Mouse (Mus musculus) adrenal gland, postnatal 25 days (tissue): Measurements from ENCODE around the gene Gbgt1. TPM values are rescaled to one million over a fixed set of nuclear protein-coding genes. Genes with fewer than 3 reads are reported as not detected.
A peak's percentile ranks its signal among the peaks of the same experiment; 100 is the strongest.
"Not testable (repeated sequence)": the region's sequence is repeated elsewhere in the genome, so short reads cannot be mapped to it uniquely, and the experiment has no call there.

ENCODE experiments used
- DNase-seq: peaks from one replicate; pipeline ENCODE4 v3.0.0; 2021; ENCODE audit warnings: mixed read lengths
- long read RNA-seq: library from polyadenylated mRNA; stranded (forward); transcript quantifications from one replicate; pipeline ENCODE4 v2.0.0, GENCODE M21; 2021
- total RNA-seq: library from RNA; stranded (reverse); gene quantifications from 2 replicates; pipeline ENCODE4 v1.2.3, GENCODE M21; 2021

Gbgt1 gene
- 2.1 and 3.2 TPM in 2 replicates for total RNA-seq
- long read RNA-seq, partial matches to known transcripts, result 0 of 1 reads
- long read RNA-seq, other reads (novel, unspliced or antisense), result 0 of 1 reads

DNA sequence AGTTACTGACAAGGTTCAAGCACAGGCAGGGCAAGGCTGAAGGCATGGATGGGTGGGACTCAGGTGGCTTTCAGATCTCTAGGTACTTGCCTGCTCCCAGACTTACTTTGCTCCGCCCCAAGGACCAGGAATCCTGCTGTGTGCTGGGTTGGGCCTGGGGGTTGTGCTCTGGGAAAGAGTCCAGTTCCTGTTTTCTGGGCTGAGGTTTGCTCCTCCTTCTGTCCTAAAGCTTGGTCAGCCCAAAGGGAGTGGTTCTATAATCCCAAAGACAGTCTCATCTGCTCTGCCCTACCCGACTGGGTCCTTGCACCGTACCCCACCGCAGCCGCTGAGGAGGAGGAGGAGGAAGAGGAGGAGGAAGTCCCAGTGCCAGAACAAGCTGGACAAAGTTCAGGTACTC is at the start of gene Gbgt1:
Gene Gbgt1, plus strand, starts transcription at position 221 of the 400 bp plus-strand sequence.
- DNase-seq, result no peak

DNA sequence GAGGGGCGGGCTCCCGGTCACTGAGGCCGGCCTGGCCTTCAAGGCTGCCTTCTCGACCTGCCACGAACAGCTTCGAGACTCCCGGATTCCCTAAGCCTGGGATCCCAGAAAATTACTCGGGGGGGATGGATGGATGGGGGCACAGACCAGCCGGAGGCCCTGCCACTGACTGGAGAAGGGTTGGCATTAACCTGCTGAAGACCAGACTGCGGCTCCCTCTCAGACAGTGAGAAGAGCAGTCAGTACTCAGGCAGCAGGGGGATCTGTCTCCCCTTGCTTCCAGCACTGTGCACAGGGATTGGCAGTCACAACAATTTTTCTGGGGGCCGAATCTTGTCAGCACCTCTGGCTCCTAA is 49.4 kb upstream of the Gbgt1 start:
- DNase-seq, result no peak

DNA sequence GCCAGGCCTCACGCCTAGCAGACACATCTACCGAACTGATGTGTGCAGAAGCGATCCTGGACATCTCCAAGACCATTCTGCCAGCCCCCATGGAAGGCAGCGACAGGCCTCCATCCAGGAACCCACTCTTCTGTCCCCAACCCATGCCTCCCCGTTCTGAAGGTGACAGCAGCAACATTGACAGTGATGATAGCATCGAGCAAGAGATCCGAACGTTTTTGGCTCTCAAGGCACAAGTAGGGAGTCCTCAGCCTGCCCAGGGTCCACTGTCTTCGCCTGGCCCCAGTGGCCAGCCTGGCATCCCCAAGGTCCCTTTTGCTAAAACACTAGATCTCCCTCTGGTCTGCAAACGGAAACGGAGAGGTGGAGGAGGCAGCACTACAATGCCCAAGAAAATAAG is 45.0 kb upstream of the Gbgt1 start:
- DNase-seq, result no peak

DNA sequence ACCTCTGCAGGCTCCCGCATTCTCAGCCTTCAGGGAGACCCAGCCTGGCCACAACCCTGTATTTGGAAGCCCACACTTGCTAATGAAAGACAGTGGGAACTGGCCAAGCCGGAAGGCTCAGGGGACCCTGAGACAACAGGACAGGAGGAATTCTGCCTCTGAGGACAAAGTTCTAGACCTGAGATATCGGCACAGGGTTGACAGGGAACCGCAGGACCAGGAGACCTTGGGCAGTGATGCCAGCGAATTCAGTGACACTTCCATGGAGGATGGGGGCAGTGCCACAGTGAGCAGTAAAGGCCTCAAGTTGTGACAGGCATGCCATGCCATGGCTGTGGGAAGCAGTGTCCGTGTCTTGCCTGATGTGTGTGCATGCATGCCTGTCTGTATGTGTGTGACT is 43.2 kb upstream of the Gbgt1 start:
- DNase-seq, result no peak

DNA sequence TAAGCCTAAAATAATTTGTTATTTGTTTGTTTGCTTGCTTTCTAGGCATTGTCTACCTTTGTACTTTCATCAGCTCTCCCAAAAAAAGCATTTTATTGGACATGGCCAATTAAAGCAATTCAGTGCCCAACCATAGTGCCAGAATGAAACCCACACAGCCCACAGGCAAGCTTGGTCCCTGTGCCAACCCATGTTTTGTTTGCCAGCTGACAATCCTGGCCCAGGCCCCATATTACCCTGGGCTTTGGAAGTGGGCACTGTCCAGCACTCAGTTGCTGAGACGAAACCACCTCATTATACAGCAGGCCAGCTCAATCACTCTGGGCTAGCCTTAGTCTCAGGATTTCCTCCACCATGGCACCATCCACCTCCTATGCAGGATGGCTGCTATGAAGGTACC is 40.1 kb upstream of the Gbgt1 start:
- no peak for DNase-seq

DNA sequence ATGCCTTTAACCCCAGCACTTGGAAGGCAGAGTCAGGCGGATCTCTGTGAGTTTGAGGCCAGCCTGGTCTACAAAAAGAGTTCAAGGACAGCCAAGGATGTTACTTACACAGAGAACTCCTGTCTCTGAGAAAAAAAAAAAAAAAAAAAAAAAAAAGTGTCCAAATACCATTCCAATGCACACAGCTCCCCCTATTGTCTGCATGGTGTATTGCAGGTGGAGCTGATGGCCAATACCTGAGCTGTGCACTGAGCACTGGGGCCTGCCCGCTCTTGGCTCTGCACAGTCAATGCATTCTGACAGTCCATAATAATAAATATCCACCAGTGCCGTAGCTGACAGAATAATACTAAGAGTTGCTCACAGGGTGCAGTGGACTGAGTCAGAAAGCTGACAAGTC is 32.8 kb upstream of the Gbgt1 start:
- DNase-seq, result peak; percentile 55

DNA sequence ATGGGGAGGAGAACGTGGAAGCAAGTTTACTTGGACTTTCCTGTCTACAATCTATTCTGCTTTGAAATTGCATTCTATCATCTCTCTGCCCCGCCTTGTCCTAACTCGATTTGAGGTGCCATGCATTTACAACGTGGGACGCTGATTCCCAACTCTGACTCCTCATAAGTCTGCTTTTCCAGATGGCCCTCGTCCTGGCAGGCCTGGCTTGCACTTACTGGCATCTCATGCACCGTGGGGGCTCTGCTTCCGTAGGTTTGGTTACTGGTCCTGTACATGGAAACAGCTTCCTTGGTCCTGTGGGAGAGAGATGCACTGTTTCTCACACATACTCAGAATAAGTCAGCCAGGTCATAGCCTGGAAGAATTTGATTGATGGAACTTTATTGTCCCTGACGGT is 31.8 kb upstream of the Gbgt1 start:
- no peak for DNase-seq

DNA sequence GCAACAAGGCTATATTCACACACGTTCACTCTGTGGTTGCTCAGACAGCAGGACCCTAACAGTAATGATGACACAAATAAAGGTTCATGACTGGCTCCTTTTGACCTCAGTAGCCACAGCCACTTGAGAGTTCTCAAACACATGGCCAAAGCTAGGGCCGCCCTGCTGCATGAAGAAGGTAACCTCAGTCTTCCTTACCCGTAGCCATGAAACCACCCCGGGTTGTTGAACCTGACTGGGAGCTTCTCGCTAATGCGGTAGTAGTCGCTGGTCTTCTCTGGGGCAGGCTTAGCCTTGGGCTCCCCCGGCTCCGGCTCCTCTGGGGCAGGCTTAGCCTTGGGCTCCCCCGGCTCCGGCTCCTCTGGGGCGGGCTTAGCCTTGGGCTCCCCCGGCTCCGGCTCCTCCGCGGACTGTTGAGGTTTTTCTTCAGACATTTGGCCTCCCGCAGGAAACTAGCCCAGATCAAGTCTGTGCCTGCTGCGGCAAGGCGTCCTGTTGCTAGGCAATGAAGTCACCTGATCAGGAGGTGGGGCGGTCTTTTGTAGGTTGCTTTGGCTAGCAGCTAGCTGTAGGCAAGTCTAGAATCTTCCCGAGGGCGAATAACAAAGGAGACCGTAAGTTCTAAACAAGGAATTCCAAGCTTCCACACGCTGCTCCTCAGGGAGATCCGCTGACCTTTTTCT is 30.7 kb upstream of the Gbgt1 start, which contains the start of gene 1700007K13Rik:
Gene 1700007K13Rik, minus strand, starts transcription at position 497 of the 683 bp plus-strand sequence.
- peak; percentile 69 for DNase-seq

DNA sequence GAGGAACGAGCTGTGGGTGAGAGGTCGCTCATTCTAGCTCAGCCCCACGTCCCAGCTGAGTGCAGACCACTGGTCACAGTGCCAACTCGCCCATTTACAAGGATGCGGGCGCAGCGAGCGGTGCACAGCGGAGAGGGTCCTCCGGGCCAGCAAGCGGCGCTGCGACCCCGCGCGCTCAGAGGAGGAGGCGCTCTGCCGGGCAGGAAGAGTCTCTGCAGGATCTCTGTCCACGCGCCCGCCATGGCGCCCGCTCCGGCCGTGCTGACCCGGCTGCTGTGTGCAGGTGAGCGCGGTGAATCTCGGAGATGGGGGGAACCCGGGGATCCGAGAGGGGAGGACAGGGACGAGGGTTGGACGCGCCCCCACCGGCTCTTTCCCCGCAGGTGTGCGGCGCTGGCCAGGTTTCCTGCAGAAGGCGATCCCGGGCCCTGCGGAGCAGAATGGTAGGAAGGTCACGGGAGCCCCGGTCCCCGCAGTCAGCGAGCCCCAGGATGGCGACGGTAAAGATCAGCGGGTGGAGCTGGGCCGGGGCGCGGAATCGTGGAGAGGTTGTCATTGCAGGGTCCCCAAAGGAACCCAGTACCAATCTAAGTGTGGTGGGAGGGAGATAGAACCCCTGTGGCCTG is 28.7 kb upstream of the Gbgt1 start, which contains the start of gene Mrps2:
Gene Mrps2, plus strand, starts transcription at position 207 of the 626 bp plus-strand sequence.
- DNase-seq, result peak; percentile 90

DNA sequence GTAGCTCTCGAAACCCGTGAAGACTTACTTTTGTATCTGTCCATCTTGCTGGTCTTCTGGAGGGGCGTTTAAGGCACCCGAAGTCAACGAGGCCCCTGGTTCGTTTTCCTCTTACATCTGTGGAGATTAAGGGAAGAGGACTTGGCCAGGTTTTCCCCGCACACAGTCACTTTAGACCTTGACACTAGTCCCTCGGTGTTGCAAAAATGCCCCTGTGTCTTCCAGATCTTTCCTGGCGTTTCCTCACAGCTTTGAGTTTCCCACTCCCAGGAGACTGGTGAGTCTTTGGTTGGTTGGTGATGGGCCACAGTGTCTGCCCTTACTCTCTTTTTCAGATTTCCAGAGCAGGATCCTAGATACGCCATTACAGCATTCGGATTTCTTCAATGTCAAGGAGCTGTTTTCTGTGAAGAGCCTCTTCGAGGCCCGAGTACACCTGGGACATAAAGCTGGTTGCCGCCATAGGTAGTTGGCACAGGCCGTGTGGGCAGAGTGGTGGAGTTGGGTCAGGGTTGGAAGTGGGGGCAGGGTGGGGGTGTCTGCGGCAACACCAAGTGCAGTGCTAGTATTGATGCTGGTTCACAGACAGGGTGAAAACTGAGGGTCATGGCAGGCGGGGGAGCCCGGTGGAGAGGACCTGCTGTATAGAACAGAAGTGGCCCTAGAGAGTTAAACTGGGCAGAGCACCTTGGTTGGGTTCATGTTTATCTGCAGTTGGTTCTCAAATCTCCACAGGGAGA is 28.0 kb upstream of the Gbgt1 start:
- DNase-seq, result no peak

DNA sequence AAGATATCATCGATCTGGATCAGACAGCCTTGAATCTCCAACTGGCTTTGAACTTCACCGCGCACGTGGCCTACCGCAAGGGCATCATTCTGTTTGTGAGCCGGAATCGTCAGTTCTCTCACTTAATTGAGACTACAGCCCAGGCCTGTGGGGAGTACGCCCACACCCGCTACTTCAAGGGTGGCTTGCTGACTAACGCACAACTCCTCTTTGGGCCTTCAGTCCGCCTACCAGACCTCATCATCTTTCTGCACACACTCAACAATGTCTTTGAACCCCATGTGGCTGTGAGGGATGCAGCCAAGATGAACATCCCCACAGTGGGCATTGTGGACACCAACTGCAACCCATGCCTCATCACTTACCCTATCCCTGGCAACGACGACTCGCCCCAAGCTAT is 27.2 kb upstream of the Gbgt1 start:
- DNase-seq, result no peak

DNA sequence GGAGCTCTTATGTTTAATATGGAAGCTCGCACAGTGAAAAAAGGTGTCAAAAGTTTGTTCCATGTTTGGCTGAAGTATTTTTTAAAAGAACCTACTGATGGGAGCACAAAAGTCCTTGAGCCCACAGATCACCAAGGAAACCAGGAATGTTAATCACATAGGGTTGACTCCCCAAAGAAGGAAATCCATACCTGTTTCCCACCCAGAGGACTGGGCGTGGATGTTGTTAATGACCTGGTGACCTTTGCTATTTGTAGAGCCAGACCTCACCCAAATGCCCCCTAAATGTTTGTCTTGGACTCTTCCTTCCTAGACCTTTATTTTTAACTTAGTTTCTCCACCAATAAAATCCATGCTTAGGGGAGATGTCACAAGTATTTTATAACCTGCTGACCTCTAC is 26.1 kb upstream of the Gbgt1 start:
- no peak for DNase-seq

DNA sequence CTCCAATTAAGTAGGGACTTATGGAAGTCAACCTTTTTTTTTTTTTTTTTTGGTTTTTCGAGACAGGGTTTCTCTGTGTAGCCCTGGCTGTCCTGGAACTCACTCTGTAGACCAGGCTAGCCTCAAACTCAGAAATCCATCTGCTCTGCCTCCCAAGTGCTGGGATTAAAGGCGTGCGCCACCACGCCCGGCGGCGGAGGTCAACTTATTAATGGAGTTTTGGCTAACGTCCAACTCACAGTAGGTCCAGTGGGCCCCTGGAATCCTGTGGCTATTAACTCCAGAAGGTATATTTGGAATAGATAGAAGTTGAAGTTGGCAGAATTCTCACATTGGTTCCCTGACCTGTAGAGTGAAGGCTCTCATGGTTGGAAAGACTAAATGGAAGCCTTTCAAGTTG is 24.7 kb upstream of the Gbgt1 start:
- DNase-seq, result not testable (repeated sequence)

DNA sequence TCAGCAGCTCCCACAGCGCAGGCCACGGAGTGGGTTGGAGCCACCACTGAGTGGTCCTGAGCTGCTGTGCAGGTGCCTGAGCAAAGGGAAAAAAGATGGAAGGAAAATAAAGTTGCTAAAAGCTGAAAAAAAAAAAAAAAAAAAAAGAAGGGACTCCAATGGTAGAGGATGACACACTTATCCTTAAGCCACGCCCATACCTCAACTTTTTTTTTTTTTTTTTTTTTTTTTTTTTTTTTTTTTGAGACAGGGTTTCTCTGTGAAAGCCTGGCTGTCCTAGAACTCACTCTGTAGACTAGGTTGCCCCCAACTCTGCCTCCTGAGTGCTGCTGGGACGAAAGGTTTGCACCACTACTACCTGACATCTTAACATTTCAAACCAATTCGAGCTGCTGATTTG is 18.7 kb upstream of the Gbgt1 start:
- not testable (repeated sequence) for DNase-seq

DNA sequence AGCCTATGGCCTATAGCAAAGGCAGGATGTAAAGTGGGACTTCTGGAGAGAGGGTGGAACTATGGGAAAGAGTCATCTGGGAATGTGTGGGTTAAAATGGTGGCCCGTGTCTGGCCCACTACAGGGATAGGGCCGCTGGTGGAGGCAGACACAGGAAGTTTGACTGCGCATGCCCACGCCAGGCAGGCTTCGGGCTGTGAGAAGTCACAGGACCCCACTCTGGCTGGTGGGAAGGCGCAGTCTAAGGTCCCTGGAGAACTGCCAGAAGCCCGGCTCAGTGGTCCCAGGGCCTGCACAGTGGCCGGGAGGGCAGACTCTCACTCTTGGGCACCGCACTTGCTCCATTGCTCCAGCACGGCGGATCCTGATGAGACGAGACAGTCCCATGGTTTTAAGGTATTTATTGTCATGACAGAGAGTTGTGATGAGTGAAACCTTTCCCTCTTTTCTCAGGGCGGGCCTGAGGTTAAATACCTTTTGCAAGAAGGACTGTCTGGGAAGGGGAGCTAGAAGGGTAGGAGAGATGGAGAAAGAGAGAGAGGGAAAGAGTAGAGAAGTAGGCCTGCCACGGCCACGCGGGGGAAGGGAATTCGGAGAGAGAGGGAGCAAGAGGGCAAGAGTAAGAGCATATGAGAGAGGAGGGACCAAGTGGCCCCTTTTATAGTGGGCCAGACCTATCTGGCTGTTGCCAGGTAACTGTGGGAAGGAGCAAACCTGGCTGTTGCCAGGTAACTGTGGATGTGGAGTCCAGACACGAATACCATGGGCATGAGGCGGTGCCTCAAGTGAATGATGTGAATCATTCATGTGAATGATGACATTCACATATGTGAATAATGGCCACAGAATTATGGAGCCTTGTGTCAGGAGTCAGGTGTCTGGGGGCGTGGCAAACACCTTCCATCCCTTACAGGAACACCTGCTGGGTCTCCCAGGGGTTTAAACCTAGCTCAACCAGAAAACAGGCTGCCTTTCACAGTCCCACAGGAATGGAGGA is 17.2 kb upstream of the Gbgt1 start:
- no peak for DNase-seq

DNA sequence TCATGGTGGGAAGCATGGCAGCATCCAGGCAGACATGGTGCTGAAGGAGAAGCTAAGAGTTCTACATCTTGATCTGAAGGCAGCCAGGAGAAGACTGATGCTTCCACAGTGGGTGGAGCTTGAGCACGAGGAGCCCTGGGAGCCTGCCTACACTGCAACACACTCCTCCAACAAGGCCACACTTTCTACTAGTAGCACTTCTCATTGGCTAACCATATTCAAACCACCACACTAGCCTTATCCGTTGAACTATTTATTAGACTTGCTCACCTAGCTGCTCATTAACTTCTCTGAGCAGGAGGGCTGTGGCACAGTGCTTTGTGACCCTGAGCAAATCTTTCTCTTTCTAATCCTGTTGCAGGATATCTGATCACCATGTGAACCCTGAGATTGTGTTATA is 12.8 kb upstream of the Gbgt1 start:
- DNase-seq, result no peak

DNA sequence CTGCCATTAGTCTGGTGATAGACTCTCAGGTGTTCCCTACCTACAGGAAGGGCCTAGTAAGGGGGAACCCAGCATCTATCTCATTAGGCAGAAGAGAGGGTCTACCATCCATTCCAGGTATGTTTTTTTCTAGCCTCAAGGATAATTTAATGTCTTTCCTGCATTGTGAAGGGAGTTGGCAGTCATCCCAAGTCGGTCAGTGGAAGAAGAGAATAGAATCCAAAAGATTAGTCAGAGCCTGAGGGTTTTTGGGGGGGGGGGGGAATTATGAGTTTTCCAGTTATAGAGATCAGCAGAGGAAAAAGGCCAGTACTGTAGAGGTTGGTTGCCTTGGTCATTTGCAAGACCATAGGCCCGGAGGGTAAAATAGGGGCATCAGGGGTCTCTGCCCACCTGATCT is 2.2 kb upstream of the Gbgt1 start:
- peak; percentile 30 for DNase-seq

DNA sequence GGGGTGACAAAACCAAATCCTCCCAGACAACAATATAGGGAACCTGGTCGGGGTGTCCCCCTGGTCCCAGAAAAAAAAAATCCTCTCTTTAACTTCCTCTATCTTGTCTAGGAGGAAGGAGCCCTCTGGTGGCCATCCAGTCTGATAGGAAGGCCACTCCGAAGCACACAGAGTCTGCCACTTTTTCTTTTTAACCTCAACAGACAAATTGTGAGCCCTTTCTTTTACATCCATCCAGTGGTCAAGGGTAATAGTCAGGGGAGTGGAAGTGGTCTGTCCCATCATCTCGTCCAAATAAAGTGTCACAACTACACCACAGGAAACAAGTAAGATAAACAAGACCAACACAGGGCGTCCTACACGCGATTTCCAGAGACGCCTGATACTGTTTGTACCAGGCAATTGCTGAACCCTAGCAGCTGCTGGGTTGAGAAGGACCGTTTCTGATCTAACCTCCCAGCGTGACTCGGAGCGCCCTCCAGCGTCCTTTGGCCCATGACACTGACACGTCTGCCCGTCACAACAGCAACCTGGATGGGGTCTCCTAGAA is 1.4 kb upstream of the Gbgt1 start:
- DNase-seq, result no peak

DNA sequence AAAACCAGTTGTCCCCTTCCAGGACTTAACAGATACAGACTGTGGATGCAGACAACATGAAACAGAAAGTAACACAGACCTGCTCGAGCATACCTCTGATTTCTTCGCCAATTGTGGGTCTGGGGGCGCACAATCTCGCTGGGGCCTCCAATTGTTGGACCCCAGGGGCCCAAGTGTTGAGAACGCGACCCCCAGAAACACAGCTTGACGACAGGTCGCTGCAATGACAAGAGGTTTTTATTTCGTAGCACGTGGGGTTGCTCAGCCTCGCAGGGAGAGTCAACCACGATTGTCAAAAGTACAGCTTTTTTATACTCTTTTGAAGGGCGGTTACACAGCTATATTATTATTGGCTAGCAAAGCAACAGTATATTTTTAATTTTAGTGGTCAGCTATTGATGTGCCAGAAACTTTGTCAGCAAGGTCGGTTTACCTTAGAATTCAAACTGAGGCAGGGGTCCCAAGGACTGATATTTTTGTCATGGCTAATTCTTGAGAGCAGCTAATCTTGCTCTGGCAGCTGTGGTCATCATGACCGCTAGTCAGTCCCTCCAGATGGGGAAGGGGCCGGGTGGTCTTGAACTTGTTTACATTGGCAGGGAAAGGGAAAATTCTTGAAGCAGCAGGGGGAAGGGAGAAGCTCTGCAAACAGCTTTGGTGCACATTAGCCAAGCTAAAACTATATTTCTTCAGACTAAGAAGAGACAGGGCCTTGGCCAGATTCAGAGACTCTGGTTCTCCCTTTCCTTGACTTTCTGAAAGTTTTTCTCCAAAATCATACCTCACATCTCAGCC is 693 bp upstream of the Gbgt1 start:
- no peak for DNase-seq

DNA sequence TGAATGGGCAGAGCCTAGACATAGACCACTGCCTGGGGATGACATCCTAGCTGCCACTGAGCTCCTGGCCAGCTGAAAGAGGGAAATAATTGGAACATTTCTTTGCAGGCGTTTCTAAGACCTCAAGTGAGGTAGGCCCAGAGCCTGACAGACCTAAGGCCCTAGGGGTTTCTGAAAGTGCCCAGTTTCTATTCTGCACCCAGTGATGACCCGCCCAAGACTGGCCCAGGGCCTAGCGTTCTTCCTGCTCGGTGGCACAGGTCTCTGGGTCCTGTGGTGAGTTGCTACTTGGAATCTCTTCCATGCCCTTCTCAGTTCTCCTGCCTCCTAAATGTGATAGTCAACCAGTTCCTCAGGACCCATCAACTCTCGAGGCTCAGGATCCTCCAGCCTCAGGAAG is 870 bp downstream of the Gbgt1 start:
- no peak for DNase-seq

DNA sequence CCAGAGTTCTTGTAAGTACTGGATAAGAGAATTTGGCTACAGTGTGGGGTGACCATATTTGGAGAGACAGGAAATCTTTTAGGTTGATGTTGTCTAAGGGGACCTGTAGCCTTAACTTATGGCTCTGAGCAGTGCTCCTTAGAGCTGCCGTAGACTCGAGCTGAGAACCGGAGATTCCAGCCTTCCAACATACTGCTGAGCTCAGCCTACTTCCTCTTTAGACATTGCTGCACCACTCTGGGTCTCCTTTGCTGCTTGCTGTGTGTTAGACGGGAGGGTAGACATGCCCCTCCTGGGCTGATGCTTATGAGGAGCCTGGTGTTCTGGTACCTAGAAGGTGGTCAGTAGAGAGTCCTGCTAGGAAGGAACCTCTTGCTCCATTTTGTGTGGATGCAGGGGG is 1.7 kb downstream of the Gbgt1 start:
- DNase-seq, result no peak
